Mouse (Mus musculus): Measurements from ENCODE around the gene Cst3. TPM values are rescaled to one million over a fixed set of nuclear protein-coding genes. Genes with fewer than 3 reads are reported as not detected.

Gene Cst3
- total RNA-seq, 1 experiment from 2014 or later: 200 TPM

GRCm38 (mm10) chr2:148864966-148865365 lies 10.5 kb downstream of the Cst3 start, which contains the start of gene 9230104L09Rik:
TSS of gene 9230104L09Rik (minus strand) at chr2:148865038.
- no peak for ATAC-seq (replicated peaks in 1 of 2; ENCODE audit: insufficient read depth in 1 of 2, low FRiP score in 2 of 2, low TSS enrichment in 1 of 2, low read depth in 1 of 2, poor library complexity in 2 of 2, severe bottlenecking in 2 of 2)

GRCm38 (mm10) chr2:148861693-148862092 lies 13.8 kb downstream of the Cst3 start:
- no peak for ATAC-seq (replicated peaks in 1 of 2; ENCODE audit: insufficient read depth in 1 of 2, low FRiP score in 2 of 2, low TSS enrichment in 1 of 2, low read depth in 1 of 2, poor library complexity in 2 of 2, severe bottlenecking in 2 of 2)

GRCm38 (mm10) chr2:148860993-148861392 lies 14.5 kb downstream of the Cst3 start:
- ATAC-seq (replicated peaks in 1 of 2; ENCODE audit: insufficient read depth in 1 of 2, low FRiP score in 2 of 2, low TSS enrichment in 1 of 2, low read depth in 1 of 2, poor library complexity in 2 of 2, severe bottlenecking in 2 of 2): no peak

- no peak for ATAC-seq (replicated peaks in 1 of 2; ENCODE audit: insufficient read depth in 1 of 2, low FRiP score in 2 of 2, low TSS enrichment in 1 of 2, low read depth in 1 of 2, poor library complexity in 2 of 2, severe bottlenecking in 2 of 2)
Measured at GRCm38 (mm10) chr2:148857506-148857905, 18.0 kb downstream of the Cst3 start.

- peak; percentile 89 to 94 for ATAC-seq (replicated peaks in 1 of 2; ENCODE audit: insufficient read depth in 1 of 2, low FRiP score in 2 of 2, low TSS enrichment in 1 of 2, low read depth in 1 of 2, poor library complexity in 2 of 2, severe bottlenecking in 2 of 2)
Measured at GRCm38 (mm10) chr2:148856630-148857400, 18.7 kb downstream of the Cst3 start.

GRCm38 (mm10) chr2:148851116-148851906 lies 24.2 kb downstream of the Cst3 start:
- peak; percentile 93 to 98 for ATAC-seq (replicated peaks in 1 of 2; ENCODE audit: insufficient read depth in 1 of 2, low FRiP score in 2 of 2, low TSS enrichment in 1 of 2, low read depth in 1 of 2, poor library complexity in 2 of 2, severe bottlenecking in 2 of 2)

GRCm38 (mm10) chr2:148839224-148839623 lies 36.3 kb downstream of the Cst3 start:
- no peak for ATAC-seq (replicated peaks in 1 of 2; ENCODE audit: insufficient read depth in 1 of 2, low FRiP score in 2 of 2, low TSS enrichment in 1 of 2, low read depth in 1 of 2, poor library complexity in 2 of 2, severe bottlenecking in 2 of 2)

- no peak for ATAC-seq (replicated peaks in 1 of 2; ENCODE audit: insufficient read depth in 1 of 2, low FRiP score in 2 of 2, low TSS enrichment in 1 of 2, low read depth in 1 of 2, poor library complexity in 2 of 2, severe bottlenecking in 2 of 2)
Measured at GRCm38 (mm10) chr2:148838075-148838777, 37.3 kb downstream of the Cst3 start.

GRCm38 (mm10) chr2:148834912-148835311 lies 40.6 kb downstream of the Cst3 start, which contains the start of gene Cst9:
TSS of gene Cst9 (plus strand) at chr2:148835147.
- ATAC-seq (replicated peaks in 1 of 2; ENCODE audit: insufficient read depth in 1 of 2, low FRiP score in 2 of 2, low TSS enrichment in 1 of 2, low read depth in 1 of 2, poor library complexity in 2 of 2, severe bottlenecking in 2 of 2): no peak

- no peak for ATAC-seq (replicated peaks in 1 of 2; ENCODE audit: insufficient read depth in 1 of 2, low FRiP score in 2 of 2, low TSS enrichment in 1 of 2, low read depth in 1 of 2, poor library complexity in 2 of 2, severe bottlenecking in 2 of 2)
Measured at GRCm38 (mm10) chr2:148825986-148826385, 49.5 kb downstream of the Cst3 start.

Other genes with a start within 250 kb of the Cst3 start
- 21.9 and 39.3 TPM in 2 replicates for gene Nxt1, start 203.1 kb downstream of the Cst3 start, total RNA-seq (2017)
- gene Gzf1, start 194.7 kb downstream of the Cst3 start, total RNA-seq (2017): 17.4 and 22.4 TPM in 2 replicates
- 1.4 and 2.9 TPM in 2 replicates for gene Napb, start 143.2 kb downstream of the Cst3 start, total RNA-seq (2017)
- not detected in 2 replicates for gene Cstl1, start 125.3 kb downstream of the Cst3 start, total RNA-seq (2017)
- gene Cst11, start 104.2 kb downstream of the Cst3 start, total RNA-seq (2017): not detected in 2 replicates
- not detected in 2 replicates for gene 8030411F24Rik, start 93.7 kb downstream of the Cst3 start, total RNA-seq (2017)
- gene Cst12, start 86.3 kb downstream of the Cst3 start, total RNA-seq (2017): not detected in 2 replicates
- gene Cst8, start 76.9 kb downstream of the Cst3 start, total RNA-seq (2017): not detected in 2 replicates
- gene Cst13, start 55.6 kb downstream of the Cst3 start, total RNA-seq (2017): not detected in 2 replicates
- not detected in 2 replicates for gene Cst9, start 40.5 kb downstream of the Cst3 start, total RNA-seq (2017)
- gene 9230104L09Rik, start 10.7 kb downstream of the Cst3 start, total RNA-seq (2017): not detected in 2 replicates
- gene Gm1330, start 127.6 kb upstream of the Cst3 start, total RNA-seq (2017): not detected in 2 replicates
- gene Gm10750, start 141.5 kb upstream of the Cst3 start, total RNA-seq (2017): not detected in 2 replicates